8 mouse cellular contexts compared by ENCODE assay signal in the genomic region with DNA sequence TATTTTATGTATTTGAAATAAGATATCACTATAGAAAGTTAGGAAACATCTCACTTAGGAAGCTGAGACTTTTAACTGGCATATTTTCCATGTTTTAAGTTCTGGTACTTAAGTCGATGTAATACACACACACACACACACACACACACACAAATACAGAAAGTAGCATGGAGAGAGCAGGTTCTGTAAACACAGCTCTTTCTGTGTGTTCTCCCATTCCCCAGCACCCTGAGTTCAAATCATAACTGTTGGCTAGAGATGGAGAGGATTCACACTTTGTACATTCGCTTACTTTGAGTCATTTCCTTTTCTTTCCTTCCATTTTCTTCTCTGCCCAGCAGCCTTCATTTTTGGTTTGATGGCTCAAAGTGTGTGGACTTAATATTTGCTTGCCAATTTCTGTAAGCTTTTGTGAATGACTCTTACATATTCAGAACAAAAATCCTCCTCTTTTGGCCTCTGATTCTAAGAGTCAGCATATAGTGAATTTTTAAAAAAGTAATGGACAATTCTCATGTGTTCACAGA. TPM values are rescaled to one million over a fixed set of nuclear protein-coding genes. Genes with fewer than 3 reads are reported as not detected.
DNase-seq lines count a peak whose midpoint lies in the region; ATAC-seq and TF ChIP-seq lines count a peak whose summit lies in the region.

No protein-coding gene starts in this region.

- peaks cover 2% of the 10 kb centered on the region; the same call in 1 of the 2 replicates for H3K79me2 ChIP-seq in heart, adult 2 months (replicated peaks; ENCODE audit: control insufficient read depth, insufficient read depth, low read length)
- H3K79me2 ChIP-seq in C2C12 (ENCODE audit: control insufficient read depth, insufficient read depth): peaks cover 64% of the 10 kb centered on the region

- no peak overlapping the region for H3K9ac ChIP-seq in heart, adult 2 months (ENCODE audit: low read depth, low read length)
- peak overlapping the region; percentile 100 for H3K9ac ChIP-seq in forebrain, embryonic 14.5 days (ENCODE audit: low read length)
- H3K9ac ChIP-seq in liver, embryonic 14.5 days (replicated peaks): peak overlapping the region; percentile 62

- DNase-seq in heart, adult 2 months: no peak
- no peak for DNase-seq in heart, adult 9 months (ENCODE audit: low spot score in 2 of 2)
- DNase-seq in forebrain, embryonic 14.5 days (ENCODE audit: low spot score): no peak
- no peak for DNase-seq in liver, embryonic 14.5 days (ENCODE audit: low read depth in 3 of 3, low spot score in 3 of 3)
- no peak for DNase-seq in right cerebral cortex, postnatal 10 days (ENCODE audit: low spot score in 2 of 2)
- DNase-seq in frontal cortex, adult 2 months (ENCODE audit: extremely low spot score in 1 of 2, low spot score in 1 of 2): no peak
- DNase-seq in ovary, postnatal 14 days (ENCODE audit: low spot score): no peak

- H3K27ac ChIP-seq in heart, adult 2 months: no peak overlapping the region
- no peak overlapping the region for H3K27ac ChIP-seq in forebrain, embryonic 14.5 days (ENCODE audit: low read depth, low read length)
- H3K27ac ChIP-seq in liver, embryonic 14.5 days: no peak overlapping the region

- TF ChIP-seq EP300 in heart, adult 2 months (IDR thresholded peaks at IDR 0.05; ENCODE audit: insufficient read depth, low read depth, low read length): no peak
- TF ChIP-seq EP300 in liver, embryonic 14.5 days (IDR thresholded peaks at IDR 0.05; ENCODE audit: low read depth): no peak

- H3K4me2 ChIP-seq in forebrain, embryonic 14.5 days (ENCODE audit: low read length): peak overlapping the region; percentile 77
- H3K4me2 ChIP-seq in liver, embryonic 14.5 days (ENCODE audit: low read depth): peak overlapping the region; percentile 99

- peaks cover 2% of the 10 kb centered on the region; the same call in 1 of the 2 replicates for H3K4me1 ChIP-seq in heart, adult 2 months (ENCODE audit: control insufficient read depth, insufficient read depth, low read length)
- peaks cover 41% of the 10 kb centered on the region for H3K4me1 ChIP-seq in forebrain, embryonic 14.5 days (ENCODE audit: control insufficient read depth, insufficient read depth, low read length)
- H3K4me1 ChIP-seq in liver, embryonic 14.5 days (replicated peaks; ENCODE audit: control insufficient read depth in 2 of 2, insufficient read depth in 2 of 2, low read length in 1 of 2): peaks cover 13 to 20% of the 10 kb centered on the region in 2 experiments

- no peak for TF ChIP-seq CTCF in heart, adult 2 months (IDR thresholded peaks at IDR 0.05)
- TF ChIP-seq CTCF in C2C12 (IDR thresholded peaks at IDR 0.05; ENCODE audit: control insufficient read depth, insufficient read depth, insufficient read length): no peak
- no peak for TF ChIP-seq CTCF in liver, embryonic 14.5 days (IDR thresholded peaks at IDR 0.05; ENCODE audit: low read depth)

- ATAC-seq in forebrain, embryonic 14.5 days: no peak
- no peak for ATAC-seq in liver, embryonic 14.5 days (ENCODE audit: insufficient read depth)

- TF ChIP-seq POLR2A in heart, adult 2 months (IDR thresholded peaks at IDR 0.05; ENCODE audit: insufficient read depth, low read depth, low read length): no peak

- peaks cover 54% of the 10 kb centered on the region for H3K79me3 ChIP-seq in C2C12 (ENCODE audit: low read depth)

- peak overlapping the region; percentile 94; the same call in 1 of the 2 replicates for H3K4me3 ChIP-seq in heart, adult 2 months
- peak overlapping the region; percentile 81 for H3K4me3 ChIP-seq in C2C12 (ENCODE audit: insufficient read depth, poor library complexity, severe bottlenecking)
- peak overlapping the region; percentile 100 for H3K4me3 ChIP-seq in forebrain, embryonic 14.5 days (ENCODE audit: low read depth, low read length)
- H3K4me3 ChIP-seq in liver, embryonic 14.5 days (ENCODE audit: insufficient read depth in 1 of 2, low read depth in 2 of 2, low read length in 2 of 2): peak overlapping the region; percentile 96 to 99

- no peaks in the 10 kb centered on the region for H3K9me3 ChIP-seq in forebrain, embryonic 14.5 days (replicated peaks; ENCODE audit: control insufficient read depth, low read length)
- no peaks in the 10 kb centered on the region for H3K9me3 ChIP-seq in liver, embryonic 14.5 days (ENCODE audit: control insufficient read depth, low read length)

- WGBS in heart, adult 2 months: 26% methylated on average over 2 of the region's 2 CpGs
- WGBS in forebrain, embryonic 14.5 days: 34% methylated on average over 2 of the region's 2 CpGs
- WGBS in liver, embryonic 14.5 days (ENCODE audit: insufficient replicate concordance): 37% methylated on average over 2 of the region's 2 CpGs

- H3ac ChIP-seq in C2C12 (ENCODE audit: control insufficient read depth, insufficient read length, low read depth): peak overlapping the region; percentile 28

- intact Hi-C loops in heart, adult 2 months (cut with DNase I): no loop called here

- no peaks in the 10 kb centered on the region for H3K27me3 ChIP-seq in heart, adult 2 months (ENCODE audit: control insufficient read depth, insufficient read depth, low read length)
- no peaks in the 10 kb centered on the region for H3K27me3 ChIP-seq in C2C12 (ENCODE audit: control insufficient read depth, insufficient read depth, insufficient read length)
- no peaks in the 10 kb centered on the region for H3K27me3 ChIP-seq in forebrain, embryonic 14.5 days (replicated peaks; ENCODE audit: control insufficient read depth, insufficient read depth, low read length)
- H3K27me3 ChIP-seq in liver, embryonic 14.5 days (ENCODE audit: control insufficient read depth, insufficient read depth, low read length): no peaks in the 10 kb centered on the region

- H3K36me3 ChIP-seq in heart, adult 2 months (ENCODE audit: control insufficient read depth, insufficient read depth, low read length): peaks cover 4% of the 10 kb centered on the region
- H3K36me3 ChIP-seq in C2C12 (ENCODE audit: control insufficient read depth, insufficient read depth): peaks cover 5% of the 10 kb centered on the region
- 0 out of 2 replicates have a peak, but pooled peaks cover 4% of the 10 kb centered on the region for H3K36me3 ChIP-seq in forebrain, embryonic 14.5 days (ENCODE audit: control insufficient read depth, insufficient read depth, low read length)
- peaks cover 4% of the 10 kb centered on the region; the same call in 1 of the 2 replicates for H3K36me3 ChIP-seq in liver, embryonic 14.5 days (replicated peaks; ENCODE audit: control insufficient read depth, insufficient read depth, low read depth)

TF ChIP-seq in C2C12, 6 proteins besides CTCF, POLR2A, EP300 and RAD21:
- TF ChIP-seq FOSL1 (IDR thresholded peaks at IDR 0.05; ENCODE audit: insufficient read depth, low read length, poor library complexity, severe bottlenecking) (no peak), USF1 (IDR thresholded peaks at IDR 0.05; ENCODE audit: low read depth) (no peak), MYOG (IDR thresholded peaks at IDR 0.05; ENCODE audit: control insufficient read depth, extremely low read depth, insufficient read length) (no peak), MAX (IDR thresholded peaks at IDR 0.05) (no peak), MYOD1 (IDR thresholded peaks at IDR 0.05; ENCODE audit: control insufficient read depth, insufficient read length, low read depth) (no peak), CEBPB (IDR thresholded peaks at IDR 0.05; ENCODE audit: low read depth) (no peak)

RNA-seq across cellular contexts. Expression of a gene that starts 1.4 kb away (rescaled TPM):
- 10 to 100 TPM; 25.8 to 27.6 TPM for total RNA-seq in heart, adult 2 months (2021)
- 3.0 and 5.7 TPM in 2 replicates for polyA plus RNA-seq in heart, adult 2 months (2012; rRNA removed)
- polyA plus RNA-seq in C2C12 (2012; fragmentation: generic; extraction: Trizol): 41.7 TPM
- polyA plus RNA-seq in forebrain, embryonic 14.5 days (2014; fragmentation: Nextera tagmentation; extraction: Ambion mirVana): 78.7 and 86.6 TPM in 2 replicates
- 14.2 and 26.7 TPM in 2 replicates for polyA plus RNA-seq in liver, embryonic 14.5 days (2012; rRNA removed)
- 27.8 and 30.1 TPM in 2 replicates for polyA plus RNA-seq in liver, embryonic 14.5 days (2014; fragmentation: Nextera tagmentation; extraction: Ambion mirVana)
- 45.4 and 46.9 TPM in 2 replicates for polyA plus RNA-seq in frontal cortex, adult 2 months (2012; rRNA removed)

RNA-seq across cellular contexts. Expression of a gene that starts 39.3 kb away (rescaled TPM):
- total RNA-seq in heart, adult 2 months (2021): 100 to 1,000 TPM; 140 to 148 TPM
- 60.2 and 82.8 TPM in 2 replicates for polyA plus RNA-seq in heart, adult 2 months (2012; rRNA removed)
- 27.0 TPM for polyA plus RNA-seq in C2C12 (2012; fragmentation: generic; extraction: Trizol)
- polyA plus RNA-seq in forebrain, embryonic 14.5 days (2014; fragmentation: Nextera tagmentation; extraction: Ambion mirVana): 50.4 and 56.2 TPM in 2 replicates
- polyA plus RNA-seq in liver, embryonic 14.5 days (2012; rRNA removed): 7.9 TPM in 2 replicates
- 13.4 and 18.4 TPM in 2 replicates for polyA plus RNA-seq in liver, embryonic 14.5 days (2014; fragmentation: Nextera tagmentation; extraction: Ambion mirVana)
- polyA plus RNA-seq in frontal cortex, adult 2 months (2012; rRNA removed): 51.1 and 56.2 TPM in 2 replicates
